Mouse (Mus musculus): ENCODE measurements at regions not wholly inside any gene's neighbourhood (a gene's known extent, or its start where the extent isn't known, plus 50 kb on each side); places are given as distances from the start of the nearest gene placed in this dataset.

DNA sequence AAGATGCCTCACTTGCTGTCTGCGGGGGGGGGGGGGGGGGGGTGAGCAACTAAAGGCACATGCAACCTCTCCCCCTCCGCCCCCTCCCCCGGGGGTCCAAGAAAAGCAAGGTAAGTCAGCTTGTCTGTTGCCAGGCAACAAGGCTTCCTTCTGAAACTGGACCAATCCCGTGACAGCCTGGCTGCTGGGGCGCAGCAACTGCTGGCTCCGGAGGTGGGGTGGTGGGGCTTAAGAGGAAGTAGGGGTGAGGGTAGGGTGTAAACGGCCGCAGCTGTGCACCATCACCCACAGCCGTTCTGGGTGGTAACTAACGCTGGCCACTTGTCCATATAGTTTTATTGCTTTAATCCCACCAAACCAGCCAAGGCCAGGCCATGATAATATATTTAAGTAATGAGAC, 92.2 kb upstream of the Rbm19 start:
- DNase-seq (ENCODE audit: low spot score in 2 of 2): peak in 1 of 2 experiments; percentile 46

DNA sequence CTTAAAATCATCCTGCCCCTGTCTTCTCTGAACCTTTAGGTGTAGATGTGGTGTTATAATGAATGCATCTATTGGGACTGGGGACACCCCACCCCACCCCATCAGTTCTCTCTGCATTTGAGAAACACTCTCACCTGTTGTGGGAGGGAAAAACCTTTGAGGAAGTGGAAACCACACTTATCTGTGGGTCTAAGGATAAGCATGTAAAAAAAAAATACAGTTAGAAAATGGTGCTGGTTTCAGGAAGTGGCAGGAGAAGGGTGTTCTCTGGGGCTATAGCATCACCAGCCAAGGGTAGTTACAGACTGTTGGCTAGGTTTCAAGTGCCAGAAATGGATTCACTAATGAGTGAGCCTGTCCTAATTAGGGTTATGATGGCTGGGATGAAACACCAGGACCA, 91.1 kb upstream of the Rbm19 start:
- DNase-seq (ENCODE audit: low spot score in 2 of 2): no peak

DNA sequence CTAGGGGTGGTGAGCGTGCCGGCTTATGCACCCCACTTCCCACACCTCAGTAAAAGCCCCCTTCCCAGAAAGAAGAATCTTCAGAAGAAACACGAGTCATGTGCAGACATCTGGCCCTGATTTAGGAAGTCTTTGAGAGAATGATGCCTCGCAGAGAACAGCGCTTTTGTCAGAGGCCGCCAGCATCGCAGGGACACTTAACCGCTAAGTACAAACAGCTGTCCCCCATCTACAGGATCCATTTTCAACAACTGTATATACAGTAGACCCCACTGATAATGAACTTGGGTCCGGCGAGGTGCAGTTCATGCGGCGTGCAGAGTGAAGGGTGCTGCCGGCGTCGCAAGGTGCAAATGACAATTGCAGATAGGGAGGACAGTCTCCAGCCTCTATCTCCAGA, 85.4 kb upstream of the Rbm19 start:
- DNase-seq (ENCODE audit: low spot score in 2 of 2): no peak

DNA sequence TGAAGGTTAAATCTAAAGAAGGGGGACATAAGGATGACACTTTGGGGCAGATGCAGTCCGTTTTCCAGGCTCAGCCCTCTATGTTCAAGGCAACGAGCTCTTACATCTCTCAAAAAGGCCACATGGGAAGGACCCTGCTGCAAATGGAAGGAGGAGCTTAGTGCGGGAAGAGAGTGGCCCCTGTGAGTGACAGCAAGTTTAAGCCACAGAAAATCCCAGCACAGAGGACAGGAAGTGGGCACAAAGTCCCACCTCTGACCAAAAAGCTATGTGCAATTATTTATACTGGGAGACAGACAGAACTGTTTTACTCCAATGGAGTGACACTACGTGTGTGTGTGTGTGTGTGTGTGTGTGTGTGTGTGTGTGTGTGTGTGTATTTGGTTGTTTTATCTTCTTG, 84.7 kb upstream of the Rbm19 start:
- DNase-seq (ENCODE audit: low spot score in 2 of 2): no peak

DNA sequence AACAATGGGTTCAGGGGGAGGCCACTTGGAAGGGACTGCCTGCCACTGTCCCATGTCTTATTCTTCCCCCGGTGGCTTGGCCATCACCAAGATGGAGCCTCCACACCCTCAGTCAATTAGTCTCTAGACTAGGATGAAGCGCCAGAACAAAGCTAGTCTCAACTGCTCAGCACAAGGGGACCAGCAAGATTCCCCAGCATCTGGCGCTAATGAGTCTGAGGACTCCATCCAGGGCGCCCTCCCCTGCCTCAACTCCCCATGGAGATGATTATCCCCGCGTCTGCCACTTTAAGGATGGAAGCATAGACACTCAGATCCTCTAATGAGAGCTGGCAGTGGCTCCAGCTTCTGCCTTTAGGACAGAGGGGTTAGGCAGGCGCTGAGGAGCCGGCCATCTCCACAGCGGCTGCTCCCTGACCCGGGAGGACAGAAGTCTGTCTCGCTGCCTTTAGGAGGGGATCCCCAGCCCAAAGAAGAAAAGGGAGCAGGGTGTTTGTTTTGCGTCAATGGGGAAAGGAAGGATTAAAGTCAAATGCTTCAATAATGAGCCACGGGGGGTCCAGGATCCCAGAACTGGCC, 81.7 kb upstream of the Rbm19 start:
- DNase-seq (ENCODE audit: low spot score in 2 of 2): no peak

DNA sequence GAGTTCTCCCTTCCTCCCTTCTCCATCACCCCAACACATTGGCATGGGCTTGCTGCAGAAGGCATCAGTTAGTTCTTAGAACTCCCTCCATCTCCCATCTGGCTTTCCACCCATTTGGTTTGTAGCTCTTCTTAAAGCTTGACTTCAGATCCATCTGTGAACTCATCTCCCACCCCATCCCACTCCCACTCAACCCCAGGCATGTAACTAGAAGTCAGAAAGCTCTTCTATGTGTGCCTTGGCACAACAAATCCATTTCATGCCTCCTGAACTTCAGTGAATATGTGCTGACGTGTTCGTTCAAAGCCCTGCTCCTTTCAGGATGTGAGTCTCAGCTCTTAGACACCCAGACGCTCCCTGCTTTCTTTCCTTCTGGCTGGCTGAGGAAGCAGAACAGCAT, 81.0 kb upstream of the Rbm19 start:
- peak in 1 of 2 experiments; percentile 12 for DNase-seq (ENCODE audit: low spot score in 2 of 2)

DNA sequence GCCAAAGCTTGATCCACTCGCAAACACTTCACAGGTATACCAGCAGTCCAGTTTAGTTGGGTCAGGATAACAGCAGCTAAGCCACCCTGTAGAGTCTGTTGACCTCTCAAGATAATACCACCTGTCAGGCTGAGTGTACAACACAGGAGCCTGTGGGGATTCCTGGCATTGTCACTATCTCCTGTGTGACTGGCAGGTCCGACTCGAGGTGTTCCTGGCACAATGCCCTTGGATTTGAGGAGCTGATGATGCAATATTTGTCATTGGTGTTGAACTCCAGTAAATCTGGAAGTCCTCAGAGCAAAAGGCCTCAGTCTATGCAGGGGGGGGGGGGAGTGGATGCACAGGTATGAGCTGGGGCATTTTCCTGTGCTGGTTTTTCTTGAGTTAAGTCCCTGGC, 78.5 kb upstream of the Rbm19 start:
- no peak for DNase-seq (ENCODE audit: low spot score in 2 of 2)

DNA sequence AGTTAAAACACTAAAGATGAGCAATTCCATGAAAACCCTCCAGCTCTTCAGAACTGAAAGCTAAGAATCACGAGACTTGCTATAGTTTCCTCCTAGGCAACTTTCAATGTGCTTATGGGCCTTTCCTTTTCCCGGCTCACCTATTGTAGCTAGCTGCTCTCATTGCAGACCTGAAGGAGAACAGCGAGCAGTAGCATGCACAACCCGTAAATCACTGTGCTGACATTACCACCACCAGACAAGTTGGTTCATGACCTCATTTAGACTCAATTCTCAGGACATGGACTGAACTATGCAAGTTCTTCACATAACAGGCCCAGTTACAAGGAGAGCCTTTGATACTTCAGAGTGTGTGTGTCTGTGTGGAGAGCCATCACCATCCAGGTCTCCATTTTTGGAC, 72.5 kb upstream of the Rbm19 start:
- DNase-seq (ENCODE audit: low spot score in 2 of 2): no peak

DNA sequence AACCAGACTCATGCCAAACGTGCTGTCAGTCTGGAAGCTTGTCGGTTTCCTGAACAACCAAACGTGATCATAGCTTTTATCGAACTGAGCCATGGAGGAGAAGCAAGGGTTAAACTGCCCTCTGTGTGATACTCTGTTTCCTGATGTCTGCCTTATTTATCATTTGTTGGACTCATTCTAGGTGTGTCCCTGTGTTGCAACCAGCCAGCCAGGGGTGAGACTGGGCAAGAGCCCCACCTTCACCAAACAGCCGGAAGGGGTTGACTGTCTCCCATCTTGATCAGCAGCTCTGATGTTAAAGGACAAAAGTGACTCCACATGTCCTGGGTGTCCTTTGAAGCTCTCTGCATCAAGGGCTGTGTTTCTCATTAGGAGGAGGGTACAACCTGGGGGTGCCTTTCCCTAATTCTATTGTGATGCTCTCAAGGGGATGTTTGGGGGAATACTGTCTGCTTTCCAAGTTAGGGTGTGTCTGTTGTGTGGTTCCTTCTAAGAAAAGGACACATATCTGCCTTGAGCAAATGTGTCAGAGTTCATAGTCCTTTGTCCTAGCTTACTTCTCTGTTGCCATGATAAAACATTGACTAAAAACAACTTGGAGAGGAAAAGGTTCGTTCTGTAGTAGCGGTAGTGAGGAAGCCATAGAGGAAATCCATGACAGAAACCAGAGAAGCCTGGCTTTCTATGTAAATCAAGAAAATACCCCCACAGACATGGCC, 67.0 kb upstream of the Rbm19 start:
- no peak for DNase-seq (ENCODE audit: low spot score in 2 of 2)

DNA sequence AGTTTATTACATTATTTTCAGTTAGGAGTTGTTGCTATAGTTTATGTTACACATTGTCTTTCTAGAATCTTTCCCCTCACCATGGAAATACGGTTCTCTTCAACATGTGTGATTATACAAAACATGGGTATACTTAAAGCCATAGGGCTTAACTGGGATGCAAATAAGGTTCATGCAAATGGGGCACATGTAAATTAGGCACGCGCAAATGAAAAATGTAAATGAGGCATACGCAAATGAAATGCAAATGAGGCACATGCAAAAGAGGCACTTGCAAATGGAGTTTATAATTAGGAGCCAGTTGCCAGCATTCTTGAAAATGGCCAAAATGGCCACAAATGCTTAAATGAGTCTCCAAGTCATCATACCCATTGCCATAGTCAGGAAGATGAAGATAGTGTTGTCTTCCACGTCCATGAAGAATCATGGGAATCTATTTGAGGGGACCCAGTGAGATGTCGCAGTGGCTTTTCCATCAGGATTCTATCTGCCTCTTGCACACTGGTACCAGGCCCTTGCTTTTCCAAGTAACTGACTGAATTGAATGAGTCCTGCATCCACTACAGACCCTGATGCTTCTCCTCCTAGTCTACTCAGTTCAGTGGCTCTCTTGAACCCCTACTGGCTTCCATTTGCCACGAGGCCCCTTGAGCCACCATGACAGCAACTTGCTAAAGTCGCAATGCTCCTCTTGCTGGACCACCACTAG, 65.4 kb upstream of the Rbm19 start:
- no peak for DNase-seq (ENCODE audit: low spot score in 2 of 2)

DNA sequence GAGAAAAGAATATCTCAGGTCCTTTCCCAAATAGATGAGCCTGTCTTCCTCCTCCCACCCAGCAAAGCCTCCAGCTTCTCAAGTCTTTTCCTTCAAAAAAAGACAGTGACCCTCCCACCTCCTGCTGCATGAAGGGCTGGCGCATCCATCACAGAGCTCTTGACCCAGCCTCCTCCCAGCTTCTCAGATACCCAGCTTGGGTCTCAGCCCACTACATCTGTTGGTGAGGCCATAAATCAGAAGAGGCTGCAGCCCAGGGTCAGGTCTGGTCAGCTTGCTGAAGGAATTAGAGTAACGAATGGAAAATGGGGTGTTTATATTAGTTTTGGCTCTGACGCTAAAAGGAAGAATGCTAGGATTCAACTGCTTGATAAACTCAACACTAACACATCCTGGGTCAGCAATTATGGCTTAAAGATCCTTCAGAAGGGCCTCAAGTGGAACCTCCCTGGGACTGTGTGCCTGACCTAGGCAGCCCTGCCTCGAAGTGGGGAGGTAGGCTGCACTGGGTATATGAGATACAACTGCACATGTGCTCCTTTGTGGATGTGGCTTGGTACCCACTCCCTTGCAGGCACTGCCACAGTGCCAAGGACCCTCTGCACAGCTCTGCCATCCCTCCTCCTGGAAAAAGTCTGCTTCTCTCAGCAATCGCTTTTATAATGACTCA, 61.6 kb upstream of the Rbm19 start:
- no peak for DNase-seq (ENCODE audit: low spot score in 2 of 2)

Data from left cerebral cortex, adult 8-10 months (tissue).